ENCODE assay signal across 8 mouse cellular contexts in genomic region chr6:30549231-30549761, GRCm38 (mm10). TPM values are rescaled to one million over a fixed set of nuclear protein-coding genes. Genes with fewer than 3 reads are reported as not detected.
DNase-seq lines count a peak whose midpoint lies in the region; ATAC-seq lines count a peak whose summit lies in the region.

No protein-coding gene starts in this region.

- H3K9me3 ChIP-seq in kidney, embryonic 16.5 days (ENCODE audit: low read length), result peaks cover 7% of the 10 kb centered on the region; the same call in 1 of the 2 replicates
- H3K9me3 ChIP-seq in embryonic facial prominence, embryonic 11.5 days (replicated peaks; ENCODE audit: control insufficient read depth, low read length), result no peaks in the 10 kb centered on the region
- H3K9me3 ChIP-seq in hindbrain, embryonic 14.5 days (ENCODE audit: control insufficient read depth, low read length), result no peaks in the 10 kb centered on the region
- no peaks in the 10 kb centered on the region for H3K9me3 ChIP-seq in midbrain, embryonic 16.5 days (replicated peaks; ENCODE audit: control insufficient read depth, low read length, poor library complexity, severe bottlenecking)

- H3K9ac ChIP-seq in kidney, embryonic 16.5 days (replicated peaks; ENCODE audit: low read length), result peak overlapping the region; percentile 9
- H3K9ac ChIP-seq in embryonic facial prominence, embryonic 11.5 days (replicated peaks; ENCODE audit: low read length), result peak overlapping the region; percentile 32
- H3K9ac ChIP-seq in hindbrain, embryonic 14.5 days, result no peak overlapping the region
- H3K9ac ChIP-seq in midbrain, embryonic 16.5 days (ENCODE audit: low read depth, low read length), result peak overlapping the region; percentile 30; the same call in 1 of the 2 replicates

- no peaks in the 10 kb centered on the region for H3K27me3 ChIP-seq in kidney, embryonic 16.5 days (ENCODE audit: insufficient read depth, low read length)
- no peaks in the 10 kb centered on the region for H3K27me3 ChIP-seq in embryonic facial prominence, embryonic 11.5 days (ENCODE audit: control insufficient read depth, insufficient read depth, low read length)
- H3K27me3 ChIP-seq in hindbrain, embryonic 14.5 days (ENCODE audit: control insufficient read depth, insufficient read depth, low read length), result no peaks in the 10 kb centered on the region
- H3K27me3 ChIP-seq in midbrain, embryonic 16.5 days (ENCODE audit: control insufficient read depth, insufficient read depth, low read depth, low read length), result no peaks in the 10 kb centered on the region

- H3K4me2 ChIP-seq in kidney, embryonic 16.5 days (replicated peaks; ENCODE audit: low read depth, low read length), result peak overlapping the region; percentile 32
- H3K4me2 ChIP-seq in embryonic facial prominence, embryonic 11.5 days (ENCODE audit: low read depth, low read length), result peak overlapping the region; percentile 8; the same call in 1 of the 2 replicates
- 0 out of 2 replicates have a peak overlapping the region, but pooled peaks have one; percentile 17 for H3K4me2 ChIP-seq in hindbrain, embryonic 14.5 days (replicated peaks)
- no peak overlapping the region for H3K4me2 ChIP-seq in midbrain, embryonic 16.5 days (ENCODE audit: low read length)

- peak overlapping the region; percentile 90 for H3K27ac ChIP-seq in kidney, embryonic 16.5 days (ENCODE audit: low read length)
- peak overlapping the region; percentile 93 for H3K27ac ChIP-seq in embryonic facial prominence, embryonic 11.5 days (replicated peaks; ENCODE audit: low read depth, low read length)
- peak overlapping the region; percentile 68 for H3K27ac ChIP-seq in hindbrain, embryonic 14.5 days
- H3K27ac ChIP-seq in midbrain, embryonic 16.5 days (ENCODE audit: low read length), result peak overlapping the region; percentile 63

- peak; percentile 33 for ATAC-seq in kidney, embryonic 16.5 days (ENCODE audit: low FRiP score, low TSS enrichment)
- peak; percentile 78 for ATAC-seq in embryonic facial prominence, embryonic 11.5 days (replicated peaks; ENCODE audit: insufficient number of reproducible peaks, low FRiP score, low TSS enrichment, low read depth)
- no peak for ATAC-seq in hindbrain, embryonic 14.5 days (ENCODE audit: low FRiP score)
- ATAC-seq in midbrain, embryonic 16.5 days, result no peak

- no peaks in the 10 kb centered on the region for H3K36me3 ChIP-seq in kidney, embryonic 16.5 days (ENCODE audit: insufficient read depth, low read length)
- no peaks in the 10 kb centered on the region for H3K36me3 ChIP-seq in embryonic facial prominence, embryonic 11.5 days (replicated peaks; ENCODE audit: control insufficient read depth, insufficient read depth, low read depth, low read length)
- H3K36me3 ChIP-seq in hindbrain, embryonic 14.5 days (replicated peaks; ENCODE audit: control insufficient read depth, insufficient read depth), result no peaks in the 10 kb centered on the region
- no peaks in the 10 kb centered on the region for H3K36me3 ChIP-seq in midbrain, embryonic 16.5 days (ENCODE audit: control insufficient read depth, insufficient read depth, low read length)

- peaks cover 81% of the 10 kb centered on the region for H3K4me1 ChIP-seq in kidney, embryonic 16.5 days (ENCODE audit: insufficient read depth, low read length)
- peaks cover 2% of the 10 kb centered on the region for H3K4me1 ChIP-seq in embryonic facial prominence, embryonic 11.5 days (ENCODE audit: control insufficient read depth, insufficient read depth, low read length)
- peaks cover 46% of the 10 kb centered on the region for H3K4me1 ChIP-seq in hindbrain, embryonic 14.5 days (replicated peaks; ENCODE audit: control insufficient read depth, insufficient read depth, low read length)
- H3K4me1 ChIP-seq in midbrain, embryonic 16.5 days (ENCODE audit: control insufficient read depth, insufficient read depth, low read length), result peaks cover 36% of the 10 kb centered on the region

- no peak overlapping the region for H3K4me3 ChIP-seq in kidney, embryonic 16.5 days (ENCODE audit: low read length)
- no peak overlapping the region for H3K4me3 ChIP-seq in embryonic facial prominence, embryonic 11.5 days (ENCODE audit: low read depth, low read length)
- H3K4me3 ChIP-seq in hindbrain, embryonic 14.5 days (replicated peaks; ENCODE audit: low read length), result no peak overlapping the region
- no peak overlapping the region for H3K4me3 ChIP-seq in midbrain, embryonic 16.5 days (ENCODE audit: low read depth, low read length)

- WGBS in kidney, embryonic 16.5 days, result 12% methylated on average over 15 of the region's 15 CpGs
- WGBS in embryonic facial prominence, embryonic 11.5 days, result 2% methylated on average over 15 of the region's 15 CpGs
- WGBS in hindbrain, embryonic 14.5 days, result 18% methylated on average over 15 of the region's 15 CpGs
- WGBS in midbrain, embryonic 16.5 days, result 22% methylated on average over 15 of the region's 15 CpGs

- DNase-seq in kidney, adult 11 months, result no peak
- DNase-seq in embryonic facial prominence, embryonic 11.5 days (ENCODE audit: low spot score), result peak; percentile 92
- no peak for DNase-seq in hindbrain, embryonic 14.5 days (ENCODE audit: low spot score)
- no peak for DNase-seq in c-Kit-positive CD71-positive TER-119-positive erythroid progenitor cells, embryonic 14.5 days (ENCODE audit: low spot score)
- no peak for DNase-seq in ovary, postnatal 10 days (ENCODE audit: low spot score)
- DNase-seq in MN1 (ENCODE audit: low spot score), result no peak

RNA-seq across cellular contexts. Expression of gene Cpa2, which starts 7.9 kb away (rescaled TPM):
- polyA plus RNA-seq in kidney, embryonic 16.5 days (2015; fragmentation: Nextera tagmentation; extraction: Ambion mirVana), result 15.9 and 17.5 TPM in 2 replicates
- polyA plus RNA-seq in embryonic facial prominence, embryonic 11.5 days (2014; fragmentation: Nextera tagmentation; extraction: Ambion mirVana), result 9.1 and 10.5 TPM in 2 replicates
- 7.1 and 8.4 TPM in 2 replicates for polyA plus RNA-seq in hindbrain, embryonic 14.5 days (2014; fragmentation: Nextera tagmentation; extraction: Ambion mirVana)
- 9.0 and 10.2 TPM in 2 replicates for polyA plus RNA-seq in midbrain, embryonic 16.5 days (2015; fragmentation: Nextera tagmentation; extraction: Ambion mirVana)

RNA-seq across cellular contexts. Expression of gene Cpa4, which starts 18.9 kb away (rescaled TPM):
- polyA plus RNA-seq in kidney, embryonic 16.5 days (2015; fragmentation: Nextera tagmentation; extraction: Ambion mirVana), result 0.12 and 0.14 TPM in 2 replicates
- polyA plus RNA-seq in embryonic facial prominence, embryonic 11.5 days (2014; fragmentation: Nextera tagmentation; extraction: Ambion mirVana), result 1.4 TPM in 2 replicates
- 1.2 TPM in 2 replicates for polyA plus RNA-seq in hindbrain, embryonic 14.5 days (2014; fragmentation: Nextera tagmentation; extraction: Ambion mirVana)
- polyA plus RNA-seq in midbrain, embryonic 16.5 days (2015; fragmentation: Nextera tagmentation; extraction: Ambion mirVana), result 1.0 and 1.4 TPM in 2 replicates

RNA-seq across cellular contexts. Expression of gene Ssmem1, which starts 39.6 kb away (rescaled TPM):
- 0.17 and 0.37 TPM in 2 replicates for polyA plus RNA-seq in kidney, embryonic 16.5 days (2015; fragmentation: Nextera tagmentation; extraction: Ambion mirVana)
- 0.15 and 0.36 TPM in 2 replicates for polyA plus RNA-seq in embryonic facial prominence, embryonic 11.5 days (2014; fragmentation: Nextera tagmentation; extraction: Ambion mirVana)
- polyA plus RNA-seq in hindbrain, embryonic 14.5 days (2014; fragmentation: Nextera tagmentation; extraction: Ambion mirVana), result 0.19 TPM in 1 of 2 replicates, not detected in the other
- 0.14 TPM in 1 of 2 replicates, not detected in the other for polyA plus RNA-seq in midbrain, embryonic 16.5 days (2015; fragmentation: Nextera tagmentation; extraction: Ambion mirVana)

RNA-seq across cellular contexts. Expression of gene Tmem209, which starts 39.7 kb away (rescaled TPM):
- 45.6 and 51.4 TPM in 2 replicates for polyA plus RNA-seq in kidney, embryonic 16.5 days (2015; fragmentation: Nextera tagmentation; extraction: Ambion mirVana)
- polyA plus RNA-seq in embryonic facial prominence, embryonic 11.5 days (2014; fragmentation: Nextera tagmentation; extraction: Ambion mirVana), result 44.1 TPM in 2 replicates
- 32.9 and 33.2 TPM in 2 replicates for polyA plus RNA-seq in hindbrain, embryonic 14.5 days (2014; fragmentation: Nextera tagmentation; extraction: Ambion mirVana)
- 30.3 TPM in 2 replicates for polyA plus RNA-seq in midbrain, embryonic 16.5 days (2015; fragmentation: Nextera tagmentation; extraction: Ambion mirVana)

Comparison
In these comparisons a context has a peak if more than half of its experiments do, and no peak if none do; other contexts are left out.
1. ATAC-seq: peak in kidney, embryonic 16.5 days (single experiment) and embryonic facial prominence, embryonic 11.5 days (single experiment); none in hindbrain, embryonic 14.5 days (single experiment) and midbrain, embryonic 16.5 days (single experiment).
2. Peak in every context shown above with its lines, with median percentiles within 50 percentile points of each other: H3K27ac ChIP-seq.